Mouse (Mus musculus) liver, embryonic 11.5 days (tissue): ENCODE data around the gene Sp7. TPM values are rescaled to one million over a fixed set of nuclear protein-coding genes. Genes with fewer than 3 reads are reported as not detected.

Experiments
- ATAC-seq: fragments of 200-750 bp; cut with Nextera tagmentation; replicated peaks from 2 replicates; pipeline ENCODE4 v1.8.0; 2017; ENCODE audit warnings: moderate number of reproducible peaks, mild to moderate bottlenecking, moderate TSS enrichment, moderate library complexity; ENCODE audit not compliant: low FRiP score
- DNase-seq: peaks from one replicate; pipeline ENCODE4 v3.0.0-alpha.2; 2017; ENCODE audit warnings: low spot score
- H3K27ac ChIP-seq: fragments of 300-500 bp; sonication (generic); 2 replicates; pipeline ENCODE4 v1.5.1; 2014; ENCODE audit warnings: mild to moderate bottlenecking, low read depth, low read length, control low read depth
- H3K27me3 ChIP-seq: fragments of 300-500 bp; sonication (generic); replicated peaks from 2 replicates; pipeline ENCODE4 v1.6.1; 2014; ENCODE audit warnings: low read length, mixed read lengths; ENCODE audit not compliant: control insufficient read depth, insufficient read depth
- H3K36me3 ChIP-seq: fragments of 300-500 bp; sonication (generic); 2 replicates; pipeline ENCODE4 v1.6.1; 2014; ENCODE audit warnings: mild to moderate bottlenecking, low read length, moderate library complexity, mixed read lengths; ENCODE audit not compliant: control insufficient read depth, insufficient read depth
- H3K4me1 ChIP-seq: fragments of 300-500 bp; sonication (generic); replicated peaks from 2 replicates; pipeline ENCODE4 v1.6.1; 2014; ENCODE audit warnings: low read length, mixed read lengths; ENCODE audit not compliant: control insufficient read depth, insufficient read depth
- H3K4me2 ChIP-seq: fragments of 300-500 bp; sonication (generic); 2 replicates; pipeline ENCODE4 v1.6.1; 2014; ENCODE audit warnings: mild to moderate bottlenecking, control low read depth, moderate library complexity
- H3K4me3 ChIP-seq: fragments of 300-500 bp; sonication (generic); 2 replicates; pipeline ENCODE4 v1.5.1; 2014; ENCODE audit warnings: low read depth, low read length, control low read depth
- H3K9ac ChIP-seq: fragments of 300-500 bp; sonication (generic); 2 replicates; pipeline ENCODE4 v1.6.1; 2014; ENCODE audit warnings: low read depth, low read length, control low read depth
- H3K9me3 ChIP-seq: fragments of 300-500 bp; sonication (generic); 2 replicates; pipeline ENCODE4 v1.6.1; 2016; ENCODE audit warnings: low read length, inconsistent platforms, mixed read lengths; ENCODE audit not compliant: control insufficient read depth
- WGBS: fragments of 180-500 bp; shearing (Covaris S2); extraction: QIAGEN DNeasy Blood & Tissue Kit; methylation state at CpG from one replicate; pipeline ENCODE4 v1.1.7; 2014; 5-methylcytosine and 5-hydroxymethylcytosine counted together
- polyA plus RNA-seq: library from polyadenylated mRNA; unstranded; fragments of >200 nt; fragmentation: Nextera tagmentation; extraction: Ambion mirVana; gene quantifications from 2 replicates; pipeline ENCODE4 v1.2.1, GENCODE M21; 2014

Sp7 gene
- polyA plus RNA-seq, 1 experiment from 2014 or later: 1.5 TPM

DNA sequence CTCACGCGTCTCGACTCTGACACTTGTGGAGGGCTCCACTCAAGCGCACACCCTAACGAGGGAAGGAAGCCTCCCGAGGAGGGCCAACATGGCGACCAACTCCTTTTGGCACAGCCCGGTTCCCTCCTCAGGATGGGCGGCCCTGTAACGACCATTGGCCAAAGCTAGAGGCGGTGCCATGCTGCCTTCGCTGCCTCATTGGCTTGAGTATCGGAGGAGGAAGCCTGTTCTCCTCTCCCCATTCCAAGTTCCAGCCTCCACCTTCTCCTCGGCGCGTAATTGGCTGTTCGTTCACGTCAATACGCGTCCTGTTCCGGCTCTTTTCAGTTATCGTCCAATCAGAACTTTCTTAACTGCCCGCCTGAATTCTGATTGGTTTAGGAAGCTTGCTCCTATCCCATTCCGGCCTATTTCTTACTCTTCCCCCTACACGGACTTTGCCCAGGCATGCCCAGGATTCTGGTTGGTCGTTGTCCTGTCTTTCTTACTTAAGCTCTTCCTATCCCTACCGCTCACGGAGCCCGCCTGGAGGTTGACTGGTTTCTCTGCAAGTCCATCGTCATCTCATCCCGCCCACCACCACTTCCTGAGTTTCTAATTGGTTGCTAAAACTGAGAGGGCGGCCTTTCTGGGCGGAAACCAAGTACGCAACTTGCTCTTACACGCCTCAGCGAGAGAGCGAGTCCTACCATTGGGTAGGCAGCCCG, 38.7 kb upstream of the Sp7 start, which contains the start of gene Sp1:
Sp1 (plus strand) TSS at position 655 of the 707 bp plus-strand sequence.
- DNase-seq: peak; percentile 97
- peak within 1 kb of the TSS; percentile 93 for H3K9ac ChIP-seq
- under 1% methylated on average over 38 of the region's 38 CpGs for WGBS
- peak; percentile 93 for ATAC-seq
- no peaks in the 10 kb centered on the region for H3K27me3 ChIP-seq
- peaks cover 28% of the 10 kb centered on the region for H3K36me3 ChIP-seq
- H3K4me3 ChIP-seq: peak within 1 kb of the TSS; percentile 77
- H3K4me2 ChIP-seq: peak within 1 kb of the TSS; percentile 67
- peaks cover 35% of the 10 kb centered on the region for H3K4me1 ChIP-seq
- H3K27ac ChIP-seq: peak within 1 kb of the TSS; percentile 99
- H3K9me3 ChIP-seq: no peaks in the 10 kb centered on the region

DNA sequence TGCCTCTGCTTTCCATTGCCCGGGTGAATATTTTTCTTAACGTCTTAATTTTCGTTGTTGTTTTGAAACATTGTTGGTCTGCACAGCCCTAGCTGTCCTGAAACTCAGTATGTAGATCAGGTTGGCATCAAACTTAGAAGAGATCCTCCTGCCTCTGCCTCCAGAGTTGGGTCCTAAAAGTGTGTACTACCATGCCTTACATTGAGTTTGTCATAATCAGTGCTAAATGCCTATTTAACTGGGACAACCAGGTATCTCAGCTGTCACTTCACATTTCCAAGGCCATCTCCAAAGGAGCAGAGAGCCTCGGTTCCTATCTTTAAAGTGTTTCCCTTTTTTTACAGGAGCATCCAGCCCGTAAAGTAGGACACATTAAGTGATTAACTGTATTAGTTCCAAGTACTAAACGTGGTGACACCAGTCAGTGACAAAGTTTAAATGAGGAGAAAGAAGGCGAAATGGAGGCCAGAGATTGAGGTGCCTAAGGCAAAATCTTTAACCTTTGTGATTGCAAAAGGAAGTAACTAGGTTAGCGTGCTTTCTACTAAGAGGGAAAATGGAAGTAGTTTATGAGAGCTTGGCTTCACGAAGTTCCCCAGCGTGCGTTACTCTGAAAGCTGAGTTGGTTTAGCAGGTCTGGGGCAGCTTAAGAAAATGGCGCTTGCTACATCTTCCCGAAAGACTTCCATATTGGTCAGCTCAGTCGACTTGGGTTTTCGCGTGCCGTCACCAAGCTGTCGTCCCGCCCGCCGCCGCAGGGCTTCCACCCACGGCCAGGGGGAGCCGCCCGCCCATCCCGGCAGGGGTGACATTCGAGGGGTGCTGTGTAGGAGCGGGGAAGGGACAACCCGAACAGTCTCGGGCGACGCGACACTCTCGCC, 37.9 kb upstream of the Sp7 start:
- Histone ChIP-seq H3K27me3 (no peaks in the 10 kb centered on the region), H3K36me3 (peaks cover 21% of the 10 kb centered on the region), H3K27ac (peak overlapping the region; percentile 99), H3K4me3 (peak overlapping the region; percentile 56), H3K4me2 (peak overlapping the region; percentile 67), H3K4me1 (peaks cover 34% of the 10 kb centered on the region), H3K9me3 (no peaks in the 10 kb centered on the region), H3K9ac (peak overlapping the region; percentile 85)
- WGBS: 14% methylated on average over 34 of the region's 34 CpGs
- ATAC-seq (no peak; the same call in 1 of the 2 replicates), DNase-seq (no peak)

DNA sequence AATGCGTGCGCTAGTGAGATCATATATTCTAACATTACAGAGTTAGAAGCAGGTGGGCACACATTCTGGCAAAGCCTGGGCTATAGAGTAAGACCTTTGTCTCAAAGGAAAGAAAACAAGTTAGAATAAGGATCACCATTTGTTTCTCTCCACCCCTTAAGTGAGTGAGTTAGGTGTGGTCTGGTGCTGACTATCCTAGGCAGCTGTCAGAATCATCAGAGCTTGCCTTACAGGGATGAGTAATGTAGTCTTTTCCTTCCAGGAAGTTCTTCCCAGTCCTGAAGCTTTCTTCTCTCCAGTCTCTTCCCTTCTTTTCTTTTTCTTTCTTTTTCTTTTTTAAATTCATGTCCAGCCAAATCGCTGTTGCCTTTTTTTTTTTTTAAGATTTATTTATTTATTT, 35.2 kb upstream of the Sp7 start:
- no peak for ATAC-seq
- no peak overlapping the region for H3K4me3 ChIP-seq
- WGBS: 94% methylated on average over 3 of the region's 3 CpGs
- H3K4me2 ChIP-seq: no peak overlapping the region
- no peaks in the 10 kb centered on the region for H3K9me3 ChIP-seq
- no peaks in the 10 kb centered on the region for H3K36me3 ChIP-seq
- H3K27me3 ChIP-seq: no peaks in the 10 kb centered on the region
- no peak overlapping the region for H3K27ac ChIP-seq
- no peak for DNase-seq
- peaks cover 27% of the 10 kb centered on the region for H3K4me1 ChIP-seq
- no peak overlapping the region for H3K9ac ChIP-seq

DNA sequence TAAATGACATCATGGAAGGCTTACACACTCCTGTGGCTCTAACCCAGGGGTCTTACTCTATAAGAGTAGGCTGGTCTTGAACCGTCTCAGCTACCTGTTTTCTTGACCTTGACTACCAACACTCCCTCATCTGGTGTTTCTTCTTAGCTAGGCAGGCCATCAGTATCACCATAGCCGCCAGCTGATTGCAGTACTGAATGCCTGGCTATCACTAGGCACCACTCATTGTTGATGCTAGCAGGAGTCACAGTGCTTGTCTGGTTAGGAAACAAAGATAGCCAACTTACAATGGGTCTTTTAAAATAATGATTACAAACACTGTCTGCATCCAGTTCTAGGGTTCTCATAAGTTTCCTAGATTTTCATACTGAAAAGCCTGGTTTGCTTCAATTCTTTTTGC, 34.3 kb upstream of the Sp7 start:
- Histone ChIP-seq H3K9ac (no peak overlapping the region), H3K27ac (peak overlapping the region; percentile 87; the same call in 1 of the 2 replicates), H3K36me3 (no peaks in the 10 kb centered on the region), H3K9me3 (no peaks in the 10 kb centered on the region), H3K4me2 (no peak overlapping the region), H3K4me1 (peaks cover 29% of the 10 kb centered on the region), H3K4me3 (no peak overlapping the region), H3K27me3 (no peaks in the 10 kb centered on the region)
- ATAC-seq (no peak), DNase-seq (no peak)
- 52% methylated on average over 2 of the region's 2 CpGs for WGBS

DNA sequence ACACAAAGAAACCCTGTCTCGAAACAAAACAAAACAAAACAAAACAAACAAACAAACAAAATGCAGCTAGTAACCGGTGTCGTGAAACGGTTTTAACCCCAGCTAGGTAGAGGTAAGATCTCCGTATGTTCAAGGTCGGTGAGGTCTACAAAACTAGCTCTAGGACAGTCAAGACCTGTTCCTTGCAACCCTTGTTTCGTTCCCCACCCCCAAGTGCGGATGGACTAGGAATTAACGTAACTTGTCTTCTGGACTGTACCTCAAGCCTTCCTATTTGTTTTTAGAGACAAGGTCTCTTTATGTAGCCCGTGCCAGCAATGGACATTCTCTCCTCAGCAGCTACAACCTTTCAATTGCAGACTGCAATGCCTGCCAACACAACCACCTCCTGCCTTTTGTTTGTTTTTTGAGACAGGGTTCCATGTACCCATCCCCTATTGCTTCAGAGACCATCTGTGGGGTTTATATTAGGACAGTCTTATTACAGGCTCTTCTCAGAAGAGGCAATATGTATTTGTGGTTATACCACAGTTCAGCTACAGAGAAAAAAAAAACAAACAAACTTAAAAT, 33.6 kb upstream of the Sp7 start:
- H3K4me3 ChIP-seq: no peak overlapping the region
- no peaks in the 10 kb centered on the region for H3K27me3 ChIP-seq
- 77% methylated on average over 10 of the region's 10 CpGs for WGBS
- DNase-seq: no peak
- peak overlapping the region; percentile 85 for H3K9ac ChIP-seq
- H3K27ac ChIP-seq: peak overlapping the region; percentile 87
- H3K36me3 ChIP-seq: no peaks in the 10 kb centered on the region
- H3K4me2 ChIP-seq: peak overlapping the region; percentile 84
- H3K4me1 ChIP-seq: peaks cover 36% of the 10 kb centered on the region
- H3K9me3 ChIP-seq: no peaks in the 10 kb centered on the region
- no peak for ATAC-seq

DNA sequence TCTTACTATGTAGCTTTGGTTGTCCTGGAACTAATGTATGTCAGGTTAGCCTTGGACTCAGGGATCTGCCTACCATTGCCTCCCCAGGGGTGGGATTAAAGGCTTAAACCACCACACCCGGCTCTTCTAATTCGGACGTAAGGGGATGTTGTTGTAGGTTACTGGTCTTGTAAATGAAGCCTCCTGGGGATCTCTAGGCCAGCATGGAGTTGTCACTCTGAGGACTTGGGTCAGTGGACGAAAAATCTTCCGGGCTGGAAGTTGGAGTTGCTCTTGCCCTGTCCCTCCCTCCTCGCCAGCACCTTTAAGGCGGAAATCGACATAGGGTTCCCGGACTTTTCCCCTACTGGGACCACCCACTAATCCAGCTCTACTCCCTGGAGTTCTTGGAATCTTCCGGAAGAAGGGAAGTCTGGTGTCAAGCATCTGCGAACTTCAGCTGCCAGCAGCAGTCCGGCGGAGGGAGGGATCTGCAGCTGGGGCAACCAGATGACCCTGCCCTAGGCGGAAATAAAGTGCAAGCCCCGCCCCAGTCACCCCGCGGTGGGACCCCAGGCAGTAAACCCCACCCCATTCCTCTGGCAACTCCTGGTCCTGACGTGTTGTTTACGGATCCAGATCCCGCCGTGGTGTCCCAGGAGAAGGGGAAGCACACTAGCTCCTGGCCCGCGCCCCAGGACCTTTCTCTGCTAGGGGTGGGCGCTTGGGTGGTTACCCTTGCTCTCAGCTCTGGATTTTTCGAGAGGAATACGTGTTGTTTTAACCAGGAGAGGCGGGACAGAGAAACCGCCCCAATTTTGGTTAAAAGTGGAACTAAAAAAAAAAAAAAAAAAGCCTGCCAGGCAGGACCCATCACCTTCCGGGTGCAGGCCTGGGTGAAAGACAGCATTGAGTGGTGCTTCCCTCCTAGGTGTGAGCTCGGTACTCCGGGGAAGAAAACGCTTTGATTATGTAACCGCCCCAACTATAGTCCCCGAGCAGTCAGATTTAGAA, 32.5 kb upstream of the Sp7 start:
- no peaks in the 10 kb centered on the region for H3K36me3 ChIP-seq
- DNase-seq (peak; percentile 83), ATAC-seq (peak; percentile 81)
- H3K4me3 ChIP-seq: peak overlapping the region; percentile 61
- H3K9me3 ChIP-seq: no peaks in the 10 kb centered on the region
- no peaks in the 10 kb centered on the region for H3K27me3 ChIP-seq
- 3% methylated on average over 34 of the region's 34 CpGs for WGBS
- H3K9ac ChIP-seq: peak overlapping the region; percentile 85
- peak overlapping the region; percentile 87 for H3K27ac ChIP-seq
- H3K4me2 ChIP-seq: peak overlapping the region; percentile 84
- peaks cover 43% of the 10 kb centered on the region for H3K4me1 ChIP-seq

DNA sequence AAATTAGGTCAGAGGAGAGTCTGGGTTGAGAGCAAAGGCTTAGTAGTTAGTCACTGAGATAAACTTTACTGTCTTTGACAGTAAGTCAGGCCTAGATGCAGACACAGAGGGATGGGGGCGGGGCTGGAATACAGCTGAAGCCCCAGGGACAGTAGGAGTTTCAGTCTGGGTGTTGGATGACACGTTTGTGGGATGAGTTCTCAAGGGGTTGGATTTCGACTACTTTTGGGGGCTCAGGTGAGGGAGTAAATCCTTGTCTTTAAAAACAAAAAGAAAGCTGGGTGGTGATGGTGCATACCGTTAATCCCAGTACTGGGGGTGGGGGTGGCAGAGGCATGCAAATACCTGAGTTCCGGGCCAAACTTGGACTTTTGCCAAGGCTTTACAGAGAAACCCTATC, 31.6 kb upstream of the Sp7 start:
- Histone ChIP-seq H3K27ac (0 out of 2 replicates have a peak overlapping the region, but pooled peaks have one; percentile 42), H3K9me3 (no peaks in the 10 kb centered on the region), H3K36me3 (no peaks in the 10 kb centered on the region), H3K4me3 (peak overlapping the region; percentile 61), H3K9ac (no peak overlapping the region), H3K4me2 (peak overlapping the region; percentile 84), H3K27me3 (no peaks in the 10 kb centered on the region), H3K4me1 (peaks cover 51% of the 10 kb centered on the region)
- ATAC-seq: no peak
- 36% methylated on average over 5 of the region's 5 CpGs for WGBS
- no peak for DNase-seq

DNA sequence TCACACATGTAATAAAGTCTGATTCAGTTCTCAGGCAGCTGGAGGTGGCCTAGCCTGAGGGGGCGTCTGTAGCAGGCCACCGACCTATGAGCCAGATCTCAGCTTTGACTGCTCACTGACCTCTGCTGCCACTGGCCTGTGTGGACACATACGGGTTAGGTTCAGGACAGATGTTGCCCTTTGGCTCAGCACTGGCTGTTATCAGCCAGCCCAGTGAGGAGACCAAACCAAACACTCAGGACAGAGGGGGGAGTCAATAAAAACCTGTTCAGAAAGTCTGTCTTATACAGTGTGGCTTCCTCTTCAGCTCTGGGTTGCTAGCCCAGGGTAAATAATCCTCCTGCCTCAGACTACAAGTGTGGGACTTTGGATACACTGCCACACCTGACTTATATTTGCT, 28.1 kb upstream of the Sp7 start:
- ATAC-seq: peak; percentile 82
- H3K4me2 ChIP-seq: peak overlapping the region; percentile 19
- H3K36me3 ChIP-seq: no peaks in the 10 kb centered on the region
- peak overlapping the region; percentile 57 for H3K27ac ChIP-seq
- peak; percentile 61 for DNase-seq
- WGBS: 4% methylated on average over 3 of the region's 3 CpGs
- no peaks in the 10 kb centered on the region for H3K27me3 ChIP-seq
- H3K4me1 ChIP-seq: peaks cover 48% of the 10 kb centered on the region
- no peak overlapping the region for H3K4me3 ChIP-seq
- H3K9ac ChIP-seq: 0 out of 2 replicates have a peak overlapping the region, but pooled peaks have one; percentile 4
- H3K9me3 ChIP-seq: no peaks in the 10 kb centered on the region
